Comparison of ENCODE assay signal across 8 mouse cellular contexts in genomic region chr7:99590064-99590463, GRCm38 (mm10). TPM values are rescaled to one million over a fixed set of nuclear protein-coding genes. Genes with fewer than 3 reads are reported as not detected.
DNase-seq lines count a peak whose midpoint lies in the region; ATAC-seq and TF ChIP-seq lines count a peak whose summit lies in the region.

No protein-coding gene starts in this region.

- TF ChIP-seq EP300 in heart, postnatal 0 days (IDR thresholded peaks at IDR 0.05; ENCODE audit: low read depth): no peak

- no peaks in the 10 kb centered on the region for H3K9me3 ChIP-seq in heart, postnatal 0 days (replicated peaks; ENCODE audit: control insufficient read depth, low read length)

- ATAC-seq in heart, postnatal 0 days (ENCODE audit: insufficient read depth, low read depth): no peak

- H3K9ac ChIP-seq in heart, postnatal 0 days (replicated peaks; ENCODE audit: low read depth, low read length): no peak overlapping the region

- no peak overlapping the region for H3K4me3 ChIP-seq in C2C12 (ENCODE audit: insufficient read depth, poor library complexity, severe bottlenecking)
- H3K4me3 ChIP-seq in heart, postnatal 0 days (ENCODE audit: low read depth, low read length): no peak overlapping the region

- H3K4me2 ChIP-seq in heart, postnatal 0 days (ENCODE audit: low read depth, low read length): no peak overlapping the region

- H3ac ChIP-seq in C2C12 (ENCODE audit: control insufficient read depth, insufficient read length, low read depth): no peak overlapping the region

- no peaks in the 10 kb centered on the region for H3K79me2 ChIP-seq in C2C12 (ENCODE audit: control insufficient read depth, insufficient read depth)

- DNase-seq in adrenal gland, adult 2 months: peak; percentile 64
- peak; percentile 88 for DNase-seq in embryo, embryonic 10.5 days (ENCODE audit: low spot score)
- peak; percentile 69 for DNase-seq in heart, postnatal 0 days (ENCODE audit: low spot score)
- peak; percentile 35 for DNase-seq in layer of hippocampus, adult 9-10 months (ENCODE audit: low spot score)
- DNase-seq in lung, postnatal 14 days: peak; percentile 81
- peak; percentile 85 for DNase-seq in retina, postnatal 1 day
- peak; percentile 88 for DNase-seq in thymus, postnatal 4 days

- TF ChIP-seq CTCF in C2C12 (IDR thresholded peaks at IDR 0.05; ENCODE audit: control insufficient read depth, insufficient read depth, insufficient read length): peak; percentile 67
- TF ChIP-seq CTCF in heart, postnatal 0 days (IDR thresholded peaks at IDR 0.05; ENCODE audit: low read depth): peak; percentile 91

- no peaks in the 10 kb centered on the region for H3K79me3 ChIP-seq in C2C12 (ENCODE audit: low read depth)

- no peaks in the 10 kb centered on the region for H3K27me3 ChIP-seq in C2C12 (ENCODE audit: control insufficient read depth, insufficient read depth, insufficient read length)
- H3K27me3 ChIP-seq in heart, postnatal 0 days (ENCODE audit: control insufficient read depth, insufficient read depth, low read length): no peaks in the 10 kb centered on the region

- H3K4me1 ChIP-seq in heart, postnatal 0 days (ENCODE audit: control insufficient read depth, insufficient read depth): peaks cover 4% of the 10 kb centered on the region; the same call in 1 of the 2 replicates

- WGBS in heart, postnatal 0 days: 12% methylated on average over 3 of the region's 3 CpGs

- H3K36me3 ChIP-seq in C2C12 (ENCODE audit: control insufficient read depth, insufficient read depth): no peaks in the 10 kb centered on the region
- H3K36me3 ChIP-seq in heart, postnatal 0 days (replicated peaks; ENCODE audit: control insufficient read depth, insufficient read depth, low read length): peaks cover 44% of the 10 kb centered on the region

- no peak overlapping the region for H3K27ac ChIP-seq in heart, postnatal 0 days (ENCODE audit: low read depth)

TF ChIP-seq in C2C12, 6 proteins besides CTCF, POLR2A, EP300 and RAD21:
- TF ChIP-seq MYOG (IDR thresholded peaks at IDR 0.05; ENCODE audit: control insufficient read depth, extremely low read depth, insufficient read length) (no peak), MYOD1 (IDR thresholded peaks at IDR 0.05; ENCODE audit: control insufficient read depth, insufficient read length, low read depth) (no peak), CEBPB (IDR thresholded peaks at IDR 0.05; ENCODE audit: low read depth) (no peak), FOSL1 (IDR thresholded peaks at IDR 0.05; ENCODE audit: insufficient read depth, low read length, poor library complexity, severe bottlenecking) (no peak), MAX (IDR thresholded peaks at IDR 0.05) (no peak), USF1 (IDR thresholded peaks at IDR 0.05; ENCODE audit: low read depth) (no peak)
TF ChIP-seq in C2C12: peak in this region for 0.

RNA-seq across cellular contexts. Expression of gene Tpbgl, which starts 36.8 kb away (rescaled TPM):
- polyA plus RNA-seq in C2C12 (2012; fragmentation: generic; extraction: Trizol): not detected
- 10 to 100 TPM; 21.6 to 25.3 TPM for total RNA-seq in adrenal gland, adult 2 months (2021)
- polyA plus RNA-seq in adrenal gland, adult 2 months (2012; rRNA removed): 71.2 and 81.0 TPM in 2 replicates
- 5.2 and 6.4 TPM in 2 replicates for total RNA-seq in heart, postnatal 0 days (2014; rRNA removed; ENCODE audit: low replicate concordance)
- 0.98 and 1.2 TPM in 2 replicates for polyA plus RNA-seq in heart, postnatal 0 days (2015; fragmentation: Nextera tagmentation; extraction: Ambion mirVana)

RNA-seq across cellular contexts. Expression of gene Arrb1, which starts 54.8 kb away (rescaled TPM):
- polyA plus RNA-seq in C2C12 (2012; fragmentation: generic; extraction: Trizol): 10.3 TPM
- 10 to 100 TPM; 38.7 to 62.2 TPM for total RNA-seq in adrenal gland, adult 2 months (2021)
- 19.0 and 19.3 TPM in 2 replicates for polyA plus RNA-seq in adrenal gland, adult 2 months (2012; rRNA removed)
- total RNA-seq in heart, postnatal 0 days (2014; rRNA removed; ENCODE audit: low replicate concordance): 23.8 and 36.8 TPM in 2 replicates
- polyA plus RNA-seq in heart, postnatal 0 days (2015; fragmentation: Nextera tagmentation; extraction: Ambion mirVana): 3.3 and 3.5 TPM in 2 replicates

Comparison
In these comparisons a context has a peak if more than half of its experiments do, and no peak if none do; other contexts are left out.
1. DNase-seq: peak in every context shown above with its lines; median percentile 88 in embryo, embryonic 10.5 days; 88 in thymus, postnatal 4 days; 85 in retina, postnatal 1 day; 81 in lung, postnatal 14 days; 69 in heart, postnatal 0 days; 64 in adrenal gland, adult 2 months; 35 in layer of hippocampus, adult 9-10 months.
2. RNA of gene Tpbgl, which starts 36.8 kb away (polyA plus RNA-seq): 71.2 to 81.0 TPM in adrenal gland, adult 2 months; 0.98 to 1.2 TPM in heart, postnatal 0 days and not detected in C2C12 (single experiment); every median in the first group is over 10 times any median in the second.